Comparison of ENCODE assay signal across 9 mouse cellular contexts in genomic region chr14:33370056-33370455, GRCm38 (mm10).
A peak's percentile ranks its signal among the peaks of the same experiment; 100 is the strongest.
DNase-seq lines count a peak whose midpoint lies in the region; ATAC-seq and TF ChIP-seq lines count a peak whose summit lies in the region.
"Had no signal": no experiment of that assay in that cellular context is flagged by ENCODE, and none has a peak within 500 bp of the region (broad histone marks: within the 10 kb centered on the region; RNA-seq: fewer than 3 reads in every experiment).

No protein-coding gene starts in this region.

- TF ChIP-seq EP300 in stomach, postnatal 0 days (optimal IDR thresholded peaks at IDR 0.05) = no peak

- no peak for ATAC-seq in midbrain, embryonic 11.5 days (ENCODE audit: low FRiP score)
- no peak for ATAC-seq in midbrain, embryonic 14.5 days (ENCODE audit: low FRiP score, low TSS enrichment)
- ATAC-seq in hindbrain, embryonic 13.5 days (ENCODE audit: low FRiP score) = 0 out of 2 replicates have a peak, but pooled peaks have one; percentile 24
- peak; percentile 60 for ATAC-seq in limb, embryonic 12.5 days (ENCODE audit: insufficient number of reproducible peaks, insufficient read depth, low FRiP score, low TSS enrichment, low read depth)
- ATAC-seq in stomach, postnatal 0 days (ENCODE audit: low FRiP score, low TSS enrichment) = peak; percentile 64

- H3K4me2 ChIP-seq in midbrain, embryonic 11.5 days = peak overlapping the region; percentile 4; the same call in 1 of the 2 replicates
- no peak overlapping the region for H3K4me2 ChIP-seq in midbrain, embryonic 14.5 days (ENCODE audit: low read length)
- 0 out of 2 replicates have a peak overlapping the region, but pooled peaks have one; percentile 27 for H3K4me2 ChIP-seq in hindbrain, embryonic 13.5 days
- peak overlapping the region; percentile 48 for H3K4me2 ChIP-seq in limb, embryonic 12.5 days
- H3K4me2 ChIP-seq in stomach, postnatal 0 days (replicated peaks; ENCODE audit: low read depth) = no peak overlapping the region; the same call in 1 of the 2 replicates

- H3K27me3 ChIP-seq in midbrain, embryonic 11.5 days (ENCODE audit: control insufficient read depth, insufficient read depth, low read length) = no peaks in the 10 kb centered on the region
- H3K27me3 ChIP-seq in midbrain, embryonic 14.5 days (ENCODE audit: control insufficient read depth, insufficient read depth, low read length) = no peaks in the 10 kb centered on the region
- H3K27me3 ChIP-seq in hindbrain, embryonic 13.5 days = no peaks in the 10 kb centered on the region
- no peaks in the 10 kb centered on the region for H3K27me3 ChIP-seq in limb, embryonic 12.5 days
- no peaks in the 10 kb centered on the region for H3K27me3 ChIP-seq in stomach, postnatal 0 days (ENCODE audit: control insufficient read depth, insufficient read depth, low read length)

- H3K4me3 ChIP-seq in midbrain, embryonic 11.5 days (ENCODE audit: low read depth, low read length) = no peak overlapping the region
- no peak overlapping the region for H3K4me3 ChIP-seq in midbrain, embryonic 14.5 days (replicated peaks; ENCODE audit: low read depth, low read length)
- H3K4me3 ChIP-seq in hindbrain, embryonic 13.5 days = no peak overlapping the region
- no peak overlapping the region for H3K4me3 ChIP-seq in limb, embryonic 12.5 days (replicated peaks)
- H3K4me3 ChIP-seq in stomach, postnatal 0 days (ENCODE audit: low read depth, low read length) = no peak overlapping the region

- H3K27ac ChIP-seq in midbrain, embryonic 11.5 days (ENCODE audit: low read depth, low read length) = no peak overlapping the region
- H3K27ac ChIP-seq in midbrain, embryonic 14.5 days (replicated peaks; ENCODE audit: low read depth, low read length) = no peak overlapping the region
- no peak overlapping the region for H3K27ac ChIP-seq in hindbrain, embryonic 13.5 days
- H3K27ac ChIP-seq in limb, embryonic 12.5 days = no peak overlapping the region
- H3K27ac ChIP-seq in stomach, postnatal 0 days (replicated peaks) = no peak overlapping the region

- no peak overlapping the region for H3K9ac ChIP-seq in midbrain, embryonic 11.5 days (ENCODE audit: low read length)
- H3K9ac ChIP-seq in midbrain, embryonic 14.5 days (replicated peaks; ENCODE audit: low read length) = no peak overlapping the region
- no peak overlapping the region for H3K9ac ChIP-seq in hindbrain, embryonic 13.5 days
- no peak overlapping the region; the same call in 1 of the 2 replicates for H3K9ac ChIP-seq in limb, embryonic 12.5 days (replicated peaks)
- no peak overlapping the region for H3K9ac ChIP-seq in stomach, postnatal 0 days (ENCODE audit: low read length)

- no peaks in the 10 kb centered on the region for H3K9me3 ChIP-seq in midbrain, embryonic 11.5 days (ENCODE audit: control insufficient read depth, low read length)
- H3K9me3 ChIP-seq in midbrain, embryonic 14.5 days (ENCODE audit: control insufficient read depth, low read length) = no peaks in the 10 kb centered on the region
- no peaks in the 10 kb centered on the region for H3K9me3 ChIP-seq in hindbrain, embryonic 13.5 days
- H3K9me3 ChIP-seq in limb, embryonic 12.5 days = no peaks in the 10 kb centered on the region
- no peaks in the 10 kb centered on the region for H3K9me3 ChIP-seq in stomach, postnatal 0 days (ENCODE audit: control insufficient read depth, low read length)

- TF ChIP-seq CTCF in stomach, postnatal 0 days (IDR thresholded peaks at IDR 0.05; ENCODE audit: low read depth) = no peak

- DNase-seq in midbrain, embryonic 11.5 days (ENCODE audit: low spot score, missing footprints) = no peak
- no peak for DNase-seq in midbrain, embryonic 14.5 days
- DNase-seq in stomach, postnatal 0 days (ENCODE audit: low spot score) = peak; percentile 53
- DNase-seq in thymus, postnatal 14 days = no peak
- DNase-seq in urinary bladder, adult 2 months (ENCODE audit: low spot score) = no peak
- DNase-seq: adrenal gland, postnatal 10 days; thymus, adult 2 months had no signal

- no peaks in the 10 kb centered on the region for H3K36me3 ChIP-seq in midbrain, embryonic 11.5 days (ENCODE audit: control insufficient read depth, insufficient read depth, low read length)
- no peaks in the 10 kb centered on the region for H3K36me3 ChIP-seq in midbrain, embryonic 14.5 days (ENCODE audit: control insufficient read depth, insufficient read depth, low read length)
- H3K36me3 ChIP-seq in hindbrain, embryonic 13.5 days = no peaks in the 10 kb centered on the region
- H3K36me3 ChIP-seq in limb, embryonic 12.5 days = no peaks in the 10 kb centered on the region
- no peaks in the 10 kb centered on the region for H3K36me3 ChIP-seq in stomach, postnatal 0 days (ENCODE audit: control insufficient read depth, insufficient read depth, low read length)

- 18% methylated on average over 7 of the region's 7 CpGs for WGBS in midbrain, embryonic 11.5 days
- WGBS in midbrain, embryonic 14.5 days = 17% methylated on average over 7 of the region's 7 CpGs
- WGBS in hindbrain, embryonic 13.5 days = 15% methylated on average over 7 of the region's 7 CpGs
- 14% methylated on average over 7 of the region's 7 CpGs for WGBS in limb, embryonic 12.5 days
- 12% methylated on average over 7 of the region's 7 CpGs for WGBS in stomach, postnatal 0 days

- H3K4me1 ChIP-seq in midbrain, embryonic 11.5 days (ENCODE audit: control insufficient read depth, insufficient read depth, low read length) = 0 out of 2 replicates have a peak, but pooled peaks cover 4% of the 10 kb centered on the region
- peaks cover 5% of the 10 kb centered on the region; the same call in 1 of the 2 replicates for H3K4me1 ChIP-seq in midbrain, embryonic 14.5 days (ENCODE audit: control insufficient read depth, insufficient read depth, low read length)
- peaks cover 25% of the 10 kb centered on the region for H3K4me1 ChIP-seq in hindbrain, embryonic 13.5 days (replicated peaks)
- H3K4me1 ChIP-seq in limb, embryonic 12.5 days (replicated peaks) = peaks cover 14% of the 10 kb centered on the region
- no peaks in the 10 kb centered on the region for H3K4me1 ChIP-seq in stomach, postnatal 0 days (replicated peaks; ENCODE audit: control insufficient read depth, insufficient read depth)

Comparison
In these comparisons a context has a peak if more than half of its experiments do, and no peak if none do; other contexts are left out.
1. H3K4me2 ChIP-seq: peak in midbrain, embryonic 11.5 days (single experiment), hindbrain, embryonic 13.5 days (single experiment) and limb, embryonic 12.5 days (single experiment); none in midbrain, embryonic 14.5 days (single experiment) and stomach, postnatal 0 days (single experiment).
2. ATAC-seq: peak in hindbrain, embryonic 13.5 days (single experiment), limb, embryonic 12.5 days (single experiment) and stomach, postnatal 0 days (single experiment); none in midbrain, embryonic 11.5 days (single experiment) and midbrain, embryonic 14.5 days (single experiment).